Mouse (Mus musculus) c-Kit-positive CD71-positive TER-119-negative erythroid progenitor cells, embryonic 14.5 days (primary cell): ENCODE measurements around the gene Lifr.
A peak's percentile ranks its signal among the peaks of the same experiment; 100 is the strongest.

ENCODE experiments used
- DNase-seq: peaks from one replicate; pipeline ENCODE4 v3.0.0-alpha.2; 2013; ENCODE audit warnings: low read depth

The Lifr gene

DNA sequence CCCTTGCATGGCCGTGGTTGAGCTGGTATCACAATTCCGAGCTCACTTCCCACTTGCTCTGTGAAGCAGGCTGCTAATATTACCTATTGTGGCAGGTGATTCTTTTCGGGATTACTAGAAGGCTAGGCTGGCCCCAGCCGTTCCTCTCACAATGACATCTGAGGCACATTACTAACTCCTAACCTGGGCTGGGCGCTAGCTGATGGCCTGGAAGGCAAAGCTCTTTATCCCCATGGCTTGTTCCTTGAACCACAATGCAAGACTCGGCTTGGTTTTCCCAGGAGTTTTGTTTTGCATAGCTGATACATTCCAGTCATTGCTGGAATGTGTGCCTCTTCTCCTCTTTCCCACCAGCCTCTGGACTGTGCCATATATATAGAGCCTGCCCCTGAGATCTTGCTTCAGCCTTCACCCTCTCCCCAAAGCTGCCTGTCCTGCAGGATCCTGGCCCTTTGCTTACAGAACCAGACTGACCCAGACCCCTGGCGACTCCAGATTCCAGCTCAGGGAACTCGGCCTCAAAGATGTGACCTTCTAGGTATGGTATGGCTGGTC is at the start of gene Lifr:
Lifr (plus strand) TSS at position 404 of the 555 bp plus-strand sequence.
- no peak for DNase-seq

DNA sequence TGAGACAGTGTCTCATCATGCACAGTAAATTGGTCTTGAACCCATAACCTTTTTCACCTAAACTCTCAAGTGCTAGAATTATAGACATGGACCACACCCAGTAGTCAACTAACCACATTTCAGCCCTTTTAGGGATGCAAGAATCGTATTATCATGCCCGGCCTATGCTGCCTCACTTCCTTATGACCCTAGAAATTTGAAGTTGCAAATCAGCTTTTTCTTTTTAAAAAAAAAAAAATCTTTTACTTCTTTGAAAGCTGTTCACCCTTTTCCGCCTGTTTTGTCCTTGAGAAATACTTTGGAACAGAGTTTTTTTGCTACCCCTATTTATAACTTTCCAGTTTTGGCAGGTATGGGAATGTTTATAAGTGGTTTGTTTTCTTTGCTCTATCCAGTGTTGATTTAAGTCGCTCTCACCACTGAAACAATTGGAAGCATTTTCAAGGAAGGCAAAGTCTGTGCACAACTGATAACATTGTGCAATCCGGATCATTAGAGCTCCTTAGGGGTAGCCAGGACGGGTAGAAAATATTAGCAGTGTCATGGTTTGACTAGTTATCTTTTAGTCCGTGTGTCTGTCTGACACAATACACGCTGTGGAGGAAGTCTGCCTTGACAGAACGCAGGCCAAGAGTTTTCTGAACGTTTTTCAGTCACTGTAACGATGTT is 46.2 kb upstream of the Lifr start:
- DNase-seq, result peak; percentile 27

DNA sequence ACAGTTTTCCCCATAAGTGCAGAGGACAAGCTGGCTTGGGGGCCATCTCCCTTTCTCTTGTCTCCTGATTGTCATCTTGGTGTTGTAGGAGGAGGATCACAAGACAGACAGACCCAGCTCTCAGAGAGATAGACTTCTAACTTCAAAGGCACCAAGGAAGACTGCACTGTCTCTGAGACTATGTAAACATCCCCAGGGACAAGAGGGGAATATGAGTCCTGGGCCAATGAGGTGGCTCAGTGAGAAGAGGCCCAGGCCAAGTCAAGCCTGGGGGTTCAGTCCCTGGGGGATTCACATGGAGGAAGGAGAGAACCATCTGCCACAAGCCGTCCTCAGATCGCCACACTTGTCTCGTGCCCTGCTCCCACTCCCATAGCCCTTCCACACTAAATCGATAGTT is 45.4 kb upstream of the Lifr start:
- DNase-seq, result no peak

DNA sequence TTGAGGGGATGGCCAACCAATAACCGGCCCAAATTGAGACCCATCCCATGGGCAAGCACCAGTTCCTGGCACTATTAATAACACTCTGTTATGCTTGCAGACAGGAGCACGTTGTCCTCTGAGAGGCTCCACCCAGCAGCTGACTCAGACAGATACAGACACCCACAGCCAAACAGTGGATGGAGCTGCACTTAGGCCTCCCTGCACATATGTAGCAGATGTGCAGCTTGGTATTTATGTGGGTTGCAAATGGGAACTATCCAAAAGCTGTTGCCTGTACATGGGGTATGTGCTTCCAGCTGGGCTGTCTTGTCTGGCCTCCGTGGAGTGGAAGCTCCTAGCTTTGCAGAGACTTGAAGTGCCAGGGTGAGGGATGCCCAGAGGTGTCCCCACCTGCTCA is 42.5 kb upstream of the Lifr start:
- DNase-seq, result no peak

DNA sequence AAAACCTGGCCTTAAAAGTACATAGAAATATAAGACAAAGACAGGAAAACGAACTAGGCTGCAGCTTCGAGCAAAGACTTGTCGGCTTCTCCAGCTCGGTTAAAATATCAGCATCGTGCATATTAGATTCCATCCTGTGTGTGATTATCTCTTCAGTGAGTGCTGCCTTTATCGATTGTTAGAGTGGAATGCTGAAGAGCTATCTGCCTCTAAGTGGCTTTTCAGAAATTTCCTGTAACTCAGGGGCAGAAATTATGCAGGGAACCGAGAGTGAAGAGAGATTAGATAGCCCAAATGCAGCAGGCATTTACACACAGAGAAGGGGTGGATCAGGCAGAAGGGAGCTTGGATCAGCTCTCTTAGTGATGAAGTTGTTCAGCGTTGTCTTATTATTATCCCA is 41.5 kb upstream of the Lifr start:
- no peak for DNase-seq

DNA sequence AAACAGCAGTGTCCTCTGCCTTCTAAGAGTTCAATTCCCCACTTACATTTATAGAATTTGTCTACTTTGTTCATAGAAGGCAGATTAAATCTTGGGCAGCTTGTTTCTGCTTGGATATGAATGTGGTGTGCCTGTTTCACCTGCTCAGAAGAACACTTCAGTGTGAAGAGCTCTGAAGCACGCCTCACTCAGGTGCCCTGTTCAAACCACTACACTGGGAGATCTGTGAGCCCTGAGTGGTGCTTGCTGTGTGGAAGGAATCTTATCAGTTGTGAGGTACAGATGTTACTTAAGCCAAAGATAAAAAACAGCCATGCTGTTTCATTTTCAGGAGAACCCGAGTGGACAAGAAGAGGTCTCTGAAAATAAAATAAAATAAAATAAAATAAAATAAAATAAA is 38.7 kb upstream of the Lifr start:
- no peak for DNase-seq

DNA sequence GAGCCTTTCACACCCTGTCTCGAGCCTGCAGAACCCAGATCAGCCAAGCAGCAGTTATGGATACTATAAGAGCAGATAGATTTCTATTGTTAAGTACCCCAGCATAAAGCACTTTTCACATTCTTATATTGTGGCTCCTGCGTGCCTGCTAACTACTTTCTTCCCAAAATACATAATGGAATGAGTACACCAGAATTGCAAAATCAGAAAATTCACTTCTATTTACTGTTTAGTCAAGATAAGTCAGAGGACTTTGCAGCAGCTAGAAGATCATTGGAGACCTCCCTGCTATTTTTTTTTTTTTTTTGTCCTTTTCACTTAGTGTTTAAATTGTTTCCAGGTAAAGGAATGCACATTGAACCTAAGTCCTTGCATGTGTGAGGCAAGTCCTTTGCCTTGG is 38.3 kb upstream of the Lifr start:
- DNase-seq, result no peak

DNA sequence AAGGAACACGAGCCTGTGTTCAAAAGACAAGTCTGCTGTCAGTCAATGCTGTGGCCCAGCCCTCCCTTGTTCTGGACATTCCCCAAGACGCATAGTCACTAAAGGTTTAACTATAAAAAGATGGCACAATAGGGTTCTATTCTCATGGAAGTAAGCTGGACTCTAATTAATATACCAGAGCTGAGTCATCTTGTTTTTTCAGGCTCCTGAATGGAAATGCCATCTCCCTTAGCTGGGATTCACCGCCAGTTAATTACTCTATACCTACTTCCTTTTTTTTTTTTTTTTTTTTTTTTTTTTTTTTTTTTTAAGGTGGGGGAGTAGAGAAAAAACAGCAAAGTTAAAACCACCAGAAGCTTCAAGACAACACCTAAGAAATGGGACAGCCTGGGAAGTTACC is 33.6 kb upstream of the Lifr start:
- DNase-seq, result no peak

DNA sequence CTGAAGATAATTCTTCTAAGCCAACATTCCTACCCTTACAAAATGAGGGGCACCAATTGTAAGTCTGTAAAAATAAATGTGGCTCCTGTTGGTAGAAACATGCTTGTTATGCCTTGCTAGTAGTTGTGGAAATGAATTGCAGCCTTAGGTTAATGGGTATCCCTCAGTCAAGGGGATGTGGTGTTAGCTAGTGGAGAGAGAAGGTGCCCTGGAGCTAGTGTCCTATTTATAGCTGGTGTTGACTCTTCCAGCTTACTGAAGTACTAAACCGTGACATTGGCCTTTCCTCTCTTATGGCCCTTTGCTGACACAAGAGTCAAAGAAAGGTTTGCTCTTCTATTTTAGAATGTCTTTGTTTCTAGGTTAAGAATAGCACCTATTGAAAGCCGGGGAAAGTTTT is 29.9 kb upstream of the Lifr start:
- DNase-seq, result no peak

DNA sequence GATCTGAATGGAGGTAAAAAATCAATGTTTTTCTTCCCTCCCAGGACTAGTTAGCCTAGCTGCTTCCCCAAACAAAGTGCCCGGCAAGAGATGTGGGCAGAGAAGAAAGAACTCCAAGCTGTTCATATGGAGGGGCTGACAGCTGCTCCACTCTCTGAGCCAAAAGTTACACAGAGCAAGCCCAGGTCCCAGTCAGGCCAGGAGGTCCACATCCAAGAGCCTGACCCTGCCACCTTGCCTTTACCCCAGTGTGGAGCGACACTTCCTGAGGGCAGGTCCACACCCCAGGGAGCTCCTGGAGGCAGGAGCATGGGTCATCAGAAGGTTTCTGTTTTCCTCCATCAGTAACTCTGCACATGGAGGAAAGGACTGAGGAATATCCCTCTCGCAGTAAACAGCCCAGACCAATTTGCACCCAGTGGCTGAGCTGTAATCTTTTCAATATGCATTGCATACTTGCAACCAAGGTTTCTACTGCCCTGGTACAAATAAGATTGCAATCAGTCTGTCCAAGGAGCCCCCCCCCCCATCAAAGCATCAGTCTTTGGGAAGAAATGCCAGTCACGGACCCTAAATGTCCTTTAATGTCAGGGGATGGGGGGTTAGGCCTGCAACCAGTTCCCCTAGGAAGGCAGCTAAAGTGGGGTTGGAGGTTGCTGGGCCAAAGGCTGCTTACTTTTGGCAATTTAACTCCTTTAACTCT is 28.3 kb upstream of the Lifr start:
- DNase-seq, result no peak

DNA sequence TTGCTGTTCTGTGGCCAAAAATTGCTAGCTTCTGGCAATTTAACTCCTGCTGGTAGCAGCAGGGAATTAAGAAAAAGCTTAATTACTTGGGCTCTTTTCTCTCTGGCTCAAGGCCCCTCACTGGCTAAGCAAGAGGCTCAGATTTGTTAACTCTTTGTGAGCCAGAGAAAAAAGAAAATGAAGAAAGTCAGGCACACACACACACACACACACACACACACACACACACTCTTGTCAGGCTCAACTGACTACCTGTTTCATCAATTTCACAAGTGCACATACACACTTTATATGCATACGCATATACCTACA is 27.8 kb upstream of the Lifr start:
- no peak for DNase-seq

DNA sequence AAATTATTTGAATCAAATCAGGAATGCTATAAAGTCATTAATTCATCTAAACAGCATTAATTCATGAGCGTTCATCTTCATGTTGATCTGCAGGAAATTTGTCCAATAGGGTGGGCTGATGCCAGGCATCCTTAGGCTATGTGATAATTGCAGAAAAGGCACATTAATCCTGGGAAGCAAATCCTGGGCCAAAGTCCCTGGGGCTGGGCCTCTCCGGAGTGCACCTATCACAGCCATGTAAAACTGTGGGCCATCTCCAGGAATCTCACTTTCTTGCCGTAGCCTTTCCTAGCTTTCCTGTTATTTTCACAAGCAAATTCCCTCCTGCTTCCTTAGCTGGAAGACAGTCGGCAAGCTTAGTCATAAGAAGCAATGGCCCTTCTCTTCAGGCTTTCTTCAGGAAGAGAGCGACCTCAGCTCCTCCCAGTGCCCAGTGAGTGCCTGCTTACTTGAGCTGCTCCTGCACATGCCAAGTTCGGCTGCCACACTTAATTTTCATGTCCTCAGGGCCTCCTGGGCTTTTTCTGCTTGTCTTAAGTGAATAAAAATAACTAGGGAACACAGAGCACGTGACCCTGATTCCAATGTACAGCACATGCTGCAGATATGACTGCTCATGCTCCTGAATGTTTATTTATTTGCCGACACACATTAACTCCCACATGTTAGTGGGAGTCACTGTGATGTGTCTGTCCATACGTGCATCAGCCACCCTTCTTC is 26.7 kb upstream of the Lifr start:
- DNase-seq, result no peak

DNA sequence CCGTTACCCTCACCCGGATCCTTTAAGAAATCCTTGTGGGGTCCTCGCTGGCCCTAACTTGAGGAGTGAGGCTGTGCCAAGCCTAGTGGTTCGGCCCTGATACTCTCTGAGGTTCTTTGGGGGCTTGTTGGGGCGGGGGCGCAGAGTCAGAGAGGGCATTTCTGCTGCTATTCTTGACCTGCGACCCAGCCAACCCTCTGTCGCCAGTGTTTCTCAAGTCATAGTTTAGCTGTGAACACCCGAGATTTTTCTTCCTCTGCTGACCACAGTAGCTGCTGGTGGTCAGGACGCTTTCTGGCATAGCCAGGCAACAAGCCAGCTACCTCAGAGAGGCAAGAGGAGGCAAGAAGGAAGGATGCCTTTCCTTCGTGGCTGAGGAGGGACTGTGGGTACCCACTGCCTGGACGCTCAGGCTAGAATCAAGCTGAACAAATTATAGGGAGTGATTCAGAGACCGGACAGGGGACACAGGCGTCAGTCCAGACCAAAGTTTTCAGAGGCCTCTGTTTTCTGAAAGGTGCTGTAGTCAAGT is 25.4 kb upstream of the Lifr start:
- no peak for DNase-seq

DNA sequence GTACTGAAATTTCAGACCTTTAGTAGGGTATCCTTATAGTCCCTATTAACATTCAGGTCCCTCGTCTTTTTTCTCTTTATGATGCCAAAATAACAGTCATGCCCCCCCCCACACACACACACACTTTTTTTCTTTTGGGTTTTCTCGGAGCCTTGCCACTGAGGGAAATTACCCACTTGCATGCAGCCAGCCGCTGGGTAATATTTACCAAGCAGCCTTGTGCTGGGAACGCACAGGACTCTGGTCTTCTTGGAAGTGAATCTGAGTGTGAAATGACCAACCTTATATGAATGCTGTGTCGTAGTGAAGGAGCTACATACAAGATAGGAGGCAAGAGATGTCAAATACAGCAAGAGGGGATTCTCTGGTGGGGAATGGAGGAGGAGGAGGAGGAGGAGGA is 24.8 kb upstream of the Lifr start:
- DNase-seq, result no peak

DNA sequence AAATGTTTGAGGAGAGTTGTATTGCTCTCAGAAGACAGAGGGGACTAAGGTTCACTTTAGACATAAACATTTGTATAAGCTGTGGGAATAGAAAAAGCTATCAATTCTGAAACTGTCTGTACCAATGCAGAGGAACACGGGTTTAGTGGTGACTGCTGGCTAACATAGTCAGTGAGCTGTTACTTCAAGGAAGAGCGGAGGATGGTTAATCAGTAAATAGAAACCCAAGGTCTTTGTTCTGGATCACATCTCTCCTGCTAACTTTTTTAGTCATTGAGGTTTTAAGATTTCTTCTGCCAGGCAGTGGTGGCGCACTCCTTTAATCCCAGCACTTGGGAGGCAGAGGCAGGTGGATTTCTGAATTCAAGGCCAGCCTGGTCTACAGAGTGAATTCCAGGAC is 23.7 kb upstream of the Lifr start:
- no peak for DNase-seq

DNA sequence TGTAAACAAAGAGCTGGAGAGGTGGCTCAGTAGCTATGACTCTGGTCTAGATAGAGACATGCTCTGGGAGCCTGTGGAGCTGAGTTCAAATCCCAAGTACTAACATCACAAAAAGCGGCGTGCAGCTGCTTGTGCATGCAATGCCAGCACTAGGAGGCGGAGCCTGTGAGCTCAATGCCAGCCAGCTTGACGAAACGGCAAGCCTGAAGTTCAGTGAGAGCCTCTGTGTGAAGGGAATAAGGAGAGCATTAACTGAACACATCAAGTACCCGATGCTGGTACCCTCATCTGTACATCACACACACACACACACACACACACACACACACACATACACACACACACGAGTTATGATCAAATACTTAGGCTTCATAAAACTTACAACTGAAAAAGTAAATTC is 21.0 kb upstream of the Lifr start:
- DNase-seq, result no peak

DNA sequence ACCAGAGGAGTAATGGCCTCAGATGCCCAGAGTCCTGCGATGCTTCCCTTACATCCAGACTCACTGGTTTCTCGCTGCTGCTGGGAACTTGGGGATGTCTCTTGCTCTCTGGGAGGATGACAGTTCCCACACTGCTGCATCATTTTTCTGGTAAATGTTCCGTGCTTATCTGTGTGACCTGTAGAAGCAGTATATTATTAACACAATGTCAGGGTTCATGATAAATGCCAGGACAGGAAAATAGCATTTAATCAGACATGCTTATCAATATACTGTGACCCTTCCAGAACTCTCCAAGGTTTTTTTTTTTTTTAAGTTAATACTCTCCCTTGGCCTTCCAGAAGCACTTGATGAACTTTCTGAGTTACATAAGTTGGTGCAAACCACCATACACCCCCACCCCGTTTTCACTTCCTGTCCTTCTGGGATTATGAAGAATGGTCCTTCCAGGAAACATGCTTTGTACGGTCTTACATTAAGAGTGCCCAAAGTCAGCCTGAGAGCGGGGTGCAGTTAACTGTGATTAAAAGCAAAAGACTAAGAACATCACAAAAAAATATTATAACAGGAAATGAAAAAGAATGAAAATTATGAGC is 20.1 kb upstream of the Lifr start:
- no peak for DNase-seq

DNA sequence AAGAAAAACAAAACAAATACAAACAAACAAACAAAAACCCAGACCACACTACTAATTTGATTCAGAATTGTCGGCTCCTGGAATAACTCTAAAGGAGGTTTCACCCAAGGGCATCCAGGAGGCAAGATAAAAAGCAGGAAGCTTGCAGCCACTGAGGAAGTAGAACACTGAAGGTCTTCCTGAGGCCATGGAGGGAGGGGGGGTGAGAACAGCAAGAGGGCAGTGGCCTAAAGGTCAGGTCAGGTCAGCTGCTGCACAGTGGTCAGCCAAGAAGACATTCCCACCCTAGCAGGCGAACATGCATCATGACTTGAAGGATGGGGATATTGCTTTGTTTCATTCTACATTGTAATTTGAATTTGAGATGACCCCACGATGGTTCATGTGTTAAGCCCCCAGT is 17.1 kb upstream of the Lifr start:
- DNase-seq, result no peak

DNA sequence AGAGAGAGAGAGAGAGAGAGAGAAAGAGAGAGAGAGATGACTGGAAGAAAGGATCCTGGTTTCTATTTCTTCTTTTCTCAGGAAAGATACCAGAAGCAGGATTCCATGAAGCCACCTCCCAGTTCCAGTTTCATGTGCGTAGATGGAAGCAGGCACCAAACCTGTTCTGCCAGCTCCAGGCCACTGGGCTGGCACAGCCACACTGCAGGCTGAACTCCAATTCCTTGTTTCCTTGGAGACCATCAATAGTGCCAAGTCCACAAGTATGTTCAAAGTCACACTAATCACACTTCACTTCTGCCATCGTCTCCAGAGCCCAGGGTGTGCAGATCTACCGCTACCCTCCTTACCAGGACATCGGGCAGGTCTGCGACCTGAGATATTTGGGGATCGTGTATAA is 15.2 kb upstream of the Lifr start:
- no peak for DNase-seq

DNA sequence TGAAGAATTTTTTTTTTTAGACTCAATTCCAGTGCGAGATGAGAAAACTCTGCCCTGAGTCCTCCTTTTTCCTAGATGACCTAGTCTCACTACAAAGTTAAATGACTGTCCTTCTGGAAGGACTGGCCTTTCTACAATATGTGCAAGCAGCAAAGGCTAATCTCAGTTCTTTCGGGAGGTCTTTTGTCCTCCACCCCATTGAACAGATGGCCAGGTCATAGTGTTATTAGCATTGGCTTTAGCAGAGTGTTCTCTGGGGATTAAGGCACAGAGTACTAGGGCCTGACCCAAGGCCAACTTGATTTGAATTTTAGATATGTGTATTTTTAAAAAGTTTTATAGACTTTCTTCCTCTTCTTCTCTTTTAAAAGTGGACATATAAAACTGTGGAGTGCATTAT is 12.1 kb upstream of the Lifr start:
- no peak for DNase-seq

DNA sequence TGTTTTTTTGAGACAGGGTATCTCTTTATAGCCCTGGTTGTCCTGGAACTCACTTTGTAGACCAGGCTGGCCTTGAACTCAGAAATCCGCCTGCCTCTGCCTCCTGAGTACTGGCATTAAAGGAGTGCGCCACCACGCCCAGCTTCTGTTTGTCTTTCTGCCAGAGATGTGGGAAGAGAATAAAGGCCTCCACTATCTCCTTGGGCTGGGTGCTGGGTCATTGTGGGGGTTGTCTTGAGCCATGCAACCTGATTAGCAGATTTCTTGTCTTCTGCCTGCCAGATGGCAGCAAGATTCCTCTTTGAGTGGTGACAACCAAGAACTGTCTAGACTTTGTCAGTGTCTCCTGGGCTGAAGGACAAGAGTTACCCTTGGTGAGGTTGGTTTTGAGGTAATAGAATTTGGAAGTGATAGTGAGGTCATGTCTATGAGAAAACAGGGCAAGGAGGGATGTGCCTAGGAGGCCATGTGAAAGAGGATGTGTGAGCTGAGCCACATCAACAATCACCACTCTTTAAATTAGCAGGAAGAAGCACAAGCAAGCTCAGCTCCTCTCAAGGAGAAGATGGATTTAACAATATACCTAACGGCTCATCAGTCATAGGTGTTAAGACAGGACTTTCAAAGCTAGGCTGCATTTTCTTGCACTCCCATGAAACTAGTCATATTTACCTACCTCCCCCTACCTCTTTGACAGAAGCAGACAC is 10.6 kb upstream of the Lifr start:
- no peak for DNase-seq
